Mouse (Mus musculus): Measurements from ENCODE around the gene Hist1h2bn.

The Hist1h2bn gene

DNA sequence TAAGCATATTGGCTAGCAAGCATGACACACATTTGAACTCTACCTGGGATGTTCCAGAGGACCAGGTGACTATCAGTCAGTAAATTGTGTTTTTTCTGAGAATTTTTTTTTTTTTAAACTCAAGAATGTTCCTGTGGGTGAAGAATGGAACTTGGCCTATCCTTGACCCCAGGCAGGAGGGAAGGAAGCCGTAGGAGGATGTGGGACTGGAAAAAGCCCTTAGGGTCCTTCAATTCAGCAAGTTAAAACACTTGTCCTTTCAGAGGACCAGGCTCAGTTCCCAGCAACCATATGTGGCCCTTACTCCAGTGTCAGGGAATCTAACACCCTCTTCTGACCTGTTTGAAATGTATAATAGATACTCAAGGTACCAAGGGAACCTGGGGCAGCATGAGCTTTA, 24.4 kb upstream of the Hist1h2bn start:
- no peak for DNase-seq

DNA sequence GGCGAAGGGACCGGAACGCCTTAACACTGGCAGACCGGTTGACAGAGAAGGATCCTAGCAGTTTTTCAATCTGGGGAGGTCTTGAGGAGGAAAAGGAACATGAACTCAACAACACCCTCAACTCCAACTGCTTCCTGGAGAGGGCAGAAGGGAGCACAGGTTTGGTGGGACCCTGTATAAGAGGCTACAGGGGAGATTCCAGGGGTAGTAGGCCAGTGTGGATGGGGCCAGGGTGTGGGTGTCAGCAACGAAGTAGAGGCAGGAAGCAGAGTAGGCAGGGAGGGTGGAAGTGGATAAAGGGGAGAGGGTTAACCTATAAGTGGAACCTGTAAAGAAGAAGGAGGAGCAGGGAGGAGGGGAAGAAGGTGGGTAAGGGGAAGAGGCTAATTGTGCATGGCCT, 20.5 kb upstream of the Hist1h2bn start:
- DNase-seq: no peak

DNA sequence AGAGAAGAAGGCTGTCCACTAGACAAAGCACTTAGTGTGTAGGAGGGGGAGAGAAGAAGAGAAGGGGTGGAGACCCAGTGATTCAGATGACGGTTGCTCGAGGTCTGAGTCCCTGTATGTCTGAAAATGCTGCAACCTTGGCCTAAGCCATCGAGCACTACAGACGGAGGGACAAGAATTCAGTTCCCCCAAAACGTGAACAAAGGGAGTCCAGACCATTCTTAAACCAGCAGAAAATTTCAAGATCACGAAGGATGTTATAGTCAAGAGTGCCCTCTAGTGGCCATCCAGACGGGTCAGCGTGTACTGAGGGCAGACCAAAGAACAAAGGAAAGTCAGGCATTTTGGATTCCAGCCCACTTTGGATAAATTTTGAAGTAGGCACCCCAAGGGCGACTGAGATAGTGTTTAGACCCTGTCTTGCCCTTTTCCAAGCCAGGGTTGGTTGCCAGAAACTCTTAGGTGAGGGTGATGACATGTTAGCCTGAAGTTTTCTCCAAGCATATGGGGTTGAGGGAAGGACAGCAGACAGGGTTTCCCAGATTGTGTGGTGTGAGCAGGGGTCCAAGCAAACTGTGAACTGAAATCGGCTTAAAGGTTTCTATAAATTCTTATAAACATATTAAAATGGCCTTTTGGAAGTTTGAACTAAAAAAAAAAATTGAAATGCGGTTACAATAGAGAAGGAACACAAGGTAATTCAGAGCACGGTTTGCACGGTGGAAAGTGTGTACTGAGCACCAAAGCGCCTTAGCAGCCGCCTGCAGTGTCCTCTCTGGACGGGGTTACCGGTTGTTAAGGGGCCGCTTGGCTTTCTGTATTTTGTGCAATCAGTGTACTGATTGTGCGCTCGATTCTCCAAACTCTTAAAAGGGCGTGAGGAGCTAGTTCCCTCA, 19.7 kb upstream of the Hist1h2bn start:
- peak; percentile 86 for DNase-seq

DNA sequence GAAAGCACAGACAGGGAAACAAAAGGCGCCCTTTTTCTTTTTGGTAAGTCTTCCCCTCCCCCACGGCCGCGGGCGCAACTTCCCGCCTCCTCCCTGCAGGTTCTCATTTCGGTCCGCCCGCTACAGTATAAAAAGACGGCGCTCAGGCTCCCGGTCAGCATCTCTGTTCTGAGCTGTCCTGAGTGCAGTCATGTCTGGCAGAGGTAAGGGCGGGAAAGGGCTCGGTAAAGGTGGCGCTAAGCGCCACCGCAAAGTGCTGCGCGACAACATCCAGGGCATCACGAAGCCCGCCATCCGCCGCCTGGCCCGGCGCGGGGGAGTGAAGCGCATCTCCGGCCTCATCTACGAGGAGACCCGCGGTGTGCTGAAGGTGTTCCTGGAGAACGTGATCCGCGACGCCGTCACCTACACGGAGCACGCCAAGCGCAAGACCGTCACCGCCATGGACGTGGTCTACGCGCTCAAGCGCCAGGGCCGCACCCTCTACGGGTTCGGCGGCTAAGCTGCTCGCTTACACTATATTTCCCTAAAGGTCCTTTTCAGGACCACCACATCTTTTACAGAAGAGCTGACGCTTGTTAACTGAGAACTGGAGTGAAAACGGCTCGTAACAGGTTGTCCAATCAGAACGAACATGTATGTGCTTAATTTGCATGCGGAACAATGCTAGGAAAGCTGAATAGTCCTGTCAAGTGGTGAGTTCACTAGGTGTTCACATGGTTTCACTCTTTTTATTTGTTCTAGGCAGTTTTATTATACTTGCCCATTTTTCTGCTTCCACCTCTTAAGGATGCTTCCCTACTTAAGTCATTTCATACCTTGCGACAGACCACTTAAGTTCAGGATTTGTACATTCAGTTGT, 18.8 kb upstream of the Hist1h2bn start, which contains the start of gene Hist1h4j:
Hist1h4j (plus strand) TSS at position 159 of the 862 bp plus-strand sequence.
- DNase-seq: peak; percentile 72

DNA sequence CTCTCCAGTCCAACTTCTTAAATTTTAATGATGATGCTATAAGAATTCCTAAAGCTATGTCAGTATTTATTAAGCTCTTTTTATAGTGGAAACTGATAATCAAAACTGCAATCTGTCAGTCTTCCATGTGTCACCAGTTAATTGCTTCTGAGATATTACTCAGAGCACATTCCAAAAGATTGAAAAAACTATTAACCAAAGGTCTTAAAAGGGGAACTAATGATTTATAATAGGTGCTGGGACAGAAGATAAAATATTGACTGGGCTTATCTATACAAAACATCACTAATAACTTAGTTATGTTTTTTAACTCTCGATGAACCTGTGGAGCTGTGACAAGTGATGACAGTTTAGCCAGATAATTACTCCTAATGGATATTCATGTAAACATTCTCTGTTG, 8.9 kb upstream of the Hist1h2bn start:
- no peak for DNase-seq

DNA sequence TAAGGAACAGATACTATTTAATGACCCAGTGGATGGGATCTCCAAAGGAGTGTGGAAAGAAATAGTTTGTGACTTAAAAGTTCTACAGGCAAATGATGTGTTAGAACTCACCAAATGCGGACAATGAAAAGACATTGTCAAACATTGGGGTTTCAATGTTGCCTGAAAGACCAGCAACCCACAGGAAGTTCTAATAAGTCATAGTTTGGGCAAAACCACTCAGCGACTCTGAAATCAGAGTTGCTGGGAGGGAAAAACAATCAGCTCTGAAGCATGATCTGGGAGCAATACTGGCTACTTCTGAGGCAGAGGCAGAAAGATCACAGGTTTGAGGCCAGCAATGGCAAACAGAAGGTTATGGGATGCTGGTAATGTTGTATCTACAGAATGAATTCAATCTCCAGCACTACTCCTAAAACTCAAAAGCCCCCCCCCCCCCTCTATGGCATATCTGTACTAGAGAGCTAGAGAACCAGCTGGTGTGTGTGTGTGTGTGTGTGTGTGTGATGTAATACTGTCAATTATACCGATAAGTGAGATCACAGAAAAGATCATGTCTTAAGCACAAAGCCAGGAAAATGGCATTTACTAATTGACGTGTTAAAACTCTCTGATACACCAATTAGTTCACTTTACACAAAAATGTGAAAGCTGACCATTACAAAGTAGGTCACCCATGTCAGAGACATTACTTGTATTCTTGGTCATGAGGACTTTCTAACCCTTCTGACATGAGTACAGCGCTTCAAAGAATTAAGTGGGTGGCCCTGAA, 4.3 kb upstream of the Hist1h2bn start:
- DNase-seq: no peak

DNA sequence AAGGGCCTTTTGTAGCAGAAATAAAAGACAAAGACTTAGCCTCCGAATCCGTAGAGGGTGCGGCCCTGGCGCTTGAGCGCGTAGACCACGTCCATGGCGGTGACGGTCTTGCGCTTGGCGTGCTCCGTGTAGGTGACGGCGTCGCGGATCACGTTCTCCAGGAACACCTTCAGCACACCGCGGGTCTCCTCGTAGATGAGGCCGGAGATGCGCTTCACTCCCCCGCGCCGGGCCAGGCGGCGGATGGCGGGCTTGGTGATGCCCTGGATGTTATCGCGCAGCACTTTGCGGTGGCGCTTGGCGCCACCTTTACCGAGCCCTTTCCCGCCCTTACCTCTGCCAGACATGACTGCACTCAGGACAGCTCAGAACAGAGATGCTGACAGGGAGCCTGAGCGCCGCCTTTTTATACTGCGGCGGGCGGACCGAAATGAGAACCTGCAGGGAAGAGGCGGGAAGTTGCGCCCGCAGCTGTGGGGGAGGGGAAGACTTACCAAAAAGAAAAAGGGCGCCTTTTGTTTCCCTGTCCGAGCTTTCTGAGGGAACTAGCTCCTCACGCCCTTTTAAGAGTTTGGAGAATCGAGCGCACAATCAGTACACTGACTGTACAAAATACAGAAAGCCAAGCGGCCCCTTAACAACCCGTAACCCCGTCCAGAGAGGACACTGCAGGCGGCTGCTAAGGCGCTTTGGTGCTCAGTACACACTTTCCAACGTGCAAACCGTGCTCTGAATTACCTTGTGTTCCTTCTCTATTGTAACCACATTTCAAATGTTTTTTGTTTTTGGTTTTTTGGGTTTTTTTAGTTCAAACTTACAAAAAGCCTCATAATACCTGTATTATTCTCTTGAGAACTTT, 3.5 kb upstream of the Hist1h2bn start, which contains the start of gene Hist1h4k:
Hist1h4k (minus strand) TSS at position 347 of the 859 bp plus-strand sequence.
- peak; percentile 89 for DNase-seq

DNA sequence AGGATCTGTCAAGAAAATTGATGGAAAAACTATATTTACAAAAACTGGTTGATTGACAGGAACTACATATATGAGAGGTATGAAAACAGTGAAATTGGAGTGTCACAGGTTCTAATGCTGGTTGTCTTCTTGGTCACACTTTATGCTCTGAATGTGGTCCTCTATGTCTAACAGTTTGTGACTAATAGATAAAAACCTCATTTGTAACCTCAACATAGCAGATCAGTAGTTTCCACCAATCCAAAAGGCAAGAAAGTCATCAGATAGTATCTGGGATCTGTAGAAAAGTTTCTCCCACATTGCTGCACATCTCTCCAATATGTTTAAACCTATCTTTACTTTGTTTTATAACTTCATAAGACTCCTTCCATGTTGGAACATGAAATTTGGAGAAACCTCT, 2.5 kb upstream of the Hist1h2bn start:
- DNase-seq: no peak

DNA sequence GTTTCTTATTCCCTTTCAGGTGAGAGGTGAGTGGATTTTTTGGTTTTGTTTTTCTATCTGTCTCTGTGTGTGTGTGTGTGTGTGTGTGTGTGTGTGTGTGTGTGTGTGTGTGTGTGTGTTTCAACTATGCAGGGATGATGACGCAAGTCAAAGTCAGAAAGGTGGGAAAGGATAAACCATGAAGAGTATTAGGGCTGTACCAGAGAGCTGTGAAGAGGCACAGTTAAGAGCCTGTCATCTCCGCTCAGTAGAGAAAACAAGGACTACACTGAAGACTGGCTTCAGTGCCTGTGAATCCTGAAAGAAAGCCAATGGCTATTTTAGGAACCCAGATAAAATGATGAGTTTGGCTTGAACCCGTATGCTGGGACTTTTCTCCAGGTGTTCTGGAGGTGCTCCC, 2.1 kb upstream of the Hist1h2bn start:
- DNase-seq: no peak

DNA sequence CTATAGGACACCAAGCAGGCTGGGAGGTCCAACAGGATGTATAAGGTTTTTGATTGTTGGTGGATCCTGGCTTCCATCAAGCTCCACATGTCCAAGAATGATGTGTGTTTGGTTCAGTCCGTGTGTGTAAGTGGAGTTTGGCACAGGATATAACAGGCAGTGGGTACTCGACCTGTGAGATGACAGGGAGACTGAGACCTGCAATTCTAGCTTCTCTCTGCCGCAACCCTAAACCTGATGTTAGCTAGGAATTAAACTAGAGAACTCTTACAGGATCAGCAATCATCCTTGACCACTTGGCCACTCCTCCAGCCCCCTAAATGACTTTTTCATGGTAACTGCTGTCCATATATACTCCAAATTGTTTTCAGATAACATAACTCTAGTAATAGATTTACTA, 1.6 kb upstream of the Hist1h2bn start:
- DNase-seq: no peak

DNA sequence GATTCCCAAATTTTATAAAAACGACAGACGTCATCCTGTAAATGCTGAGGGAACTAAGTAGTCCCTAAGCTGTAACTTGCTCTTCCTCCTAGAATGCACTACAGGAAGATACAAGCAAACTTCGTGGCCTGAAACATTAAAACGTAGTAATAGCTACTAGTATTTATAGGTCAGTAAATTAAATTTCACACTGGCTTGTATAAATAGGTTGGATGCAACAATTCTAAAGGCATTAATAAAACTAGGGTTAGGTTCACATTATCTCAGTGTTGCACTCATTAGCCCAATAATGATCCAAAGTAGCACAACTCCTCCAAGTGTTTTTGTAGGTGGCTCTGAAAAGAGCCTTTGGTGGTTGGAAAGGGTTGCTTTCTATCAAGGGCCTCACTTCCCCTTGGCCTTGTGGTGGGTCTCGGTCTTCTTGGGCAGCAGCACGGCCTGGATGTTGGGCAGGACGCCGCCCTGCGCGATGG, 836 bp upstream of the Hist1h2bn start:
- DNase-seq: no peak

DNA sequence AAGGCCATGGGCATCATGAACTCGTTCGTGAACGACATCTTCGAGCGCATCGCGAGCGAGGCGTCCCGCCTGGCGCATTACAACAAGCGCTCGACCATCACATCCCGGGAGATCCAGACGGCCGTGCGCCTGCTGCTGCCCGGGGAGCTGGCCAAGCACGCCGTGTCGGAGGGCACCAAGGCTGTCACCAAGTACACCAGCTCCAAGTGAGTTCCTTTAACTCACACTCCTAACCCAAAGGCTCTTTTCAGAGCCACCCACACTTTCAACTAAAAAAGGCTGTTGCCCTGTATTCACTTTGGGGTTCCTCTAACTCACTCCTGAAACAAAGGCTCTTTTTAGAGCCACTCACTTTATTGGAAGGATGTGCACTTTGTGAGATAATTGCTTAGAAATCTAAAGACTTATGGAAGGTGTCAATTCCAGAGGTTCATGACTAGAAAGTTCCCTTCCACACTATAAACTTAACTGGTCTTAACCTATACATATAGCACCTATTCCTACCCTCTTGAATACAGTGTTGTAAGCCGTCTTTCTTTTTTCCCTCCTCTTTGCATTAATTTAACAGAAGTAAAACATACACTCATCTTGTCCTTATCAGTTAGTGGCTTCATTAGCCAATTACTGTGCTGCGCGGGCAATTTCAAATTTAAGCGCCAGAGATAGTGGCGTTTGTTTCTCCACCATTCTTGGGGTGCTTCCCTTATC, 525 bp downstream of the Hist1h2bn start:
- peak; percentile 21 for DNase-seq

DNA sequence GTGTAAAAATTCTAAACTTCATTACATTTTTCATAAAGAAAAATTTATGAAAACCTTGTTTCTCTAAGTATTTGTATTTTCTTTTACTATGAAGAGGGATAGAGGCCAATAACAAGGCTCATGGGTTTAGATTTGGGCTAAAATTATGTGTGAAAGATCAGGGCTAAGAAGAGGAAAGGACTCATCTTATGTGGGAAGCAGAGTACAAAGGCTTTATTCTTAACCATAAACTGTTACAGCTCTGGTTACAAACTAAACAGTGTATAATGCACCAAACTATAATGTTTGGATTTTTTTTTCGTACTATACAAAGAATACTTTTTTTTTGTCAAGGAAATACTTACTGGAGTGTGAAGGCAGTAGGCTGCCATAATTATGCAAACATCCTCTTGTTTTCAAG, 1.8 kb downstream of the Hist1h2bn start:
- no peak for DNase-seq

DNA sequence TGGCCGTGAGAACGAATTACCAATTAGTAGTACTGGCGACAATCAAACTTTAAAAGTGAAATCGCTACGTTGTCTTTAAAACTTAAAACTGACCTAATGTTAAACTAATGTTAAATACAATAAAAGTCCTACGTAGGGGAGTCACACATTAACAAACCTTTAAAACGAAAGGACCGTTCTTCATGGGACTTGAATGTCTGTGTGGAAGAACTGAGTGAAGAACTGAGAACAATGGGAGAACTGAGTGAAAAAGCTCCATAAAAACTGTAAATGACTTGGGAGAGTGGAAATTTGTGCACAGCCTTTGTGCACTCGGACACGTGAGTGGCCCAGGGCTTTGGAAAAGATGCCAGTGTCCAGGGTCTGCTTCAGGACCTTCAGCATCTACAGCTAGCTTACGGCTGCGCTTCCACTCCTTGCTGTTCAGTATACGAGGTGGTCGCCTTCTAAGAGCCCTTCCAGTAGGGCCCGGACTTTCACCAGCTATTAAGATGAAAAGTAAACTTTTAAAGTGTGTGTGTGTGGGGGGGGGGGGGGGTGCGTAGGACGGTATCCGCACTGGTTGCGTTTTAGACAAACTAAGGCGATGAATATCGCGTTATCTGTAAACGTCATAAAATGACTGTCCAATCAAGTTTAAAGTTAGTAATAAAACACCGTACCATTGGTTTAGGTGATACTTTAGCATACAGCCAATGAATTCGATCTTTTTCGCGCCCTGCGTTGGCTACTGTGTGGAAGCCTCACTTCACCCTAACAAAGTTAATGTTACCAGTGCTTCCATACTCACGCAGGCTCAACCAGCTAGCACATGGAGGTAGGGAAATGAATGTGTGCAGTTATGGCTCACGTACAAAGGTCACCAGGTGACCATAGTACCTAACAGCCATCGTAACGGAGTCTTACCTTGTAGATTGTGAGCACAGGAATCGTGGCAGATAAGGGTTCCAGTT, 25.2 kb downstream of the Hist1h2bn start:
- DNase-seq: peak; percentile 77

DNA sequence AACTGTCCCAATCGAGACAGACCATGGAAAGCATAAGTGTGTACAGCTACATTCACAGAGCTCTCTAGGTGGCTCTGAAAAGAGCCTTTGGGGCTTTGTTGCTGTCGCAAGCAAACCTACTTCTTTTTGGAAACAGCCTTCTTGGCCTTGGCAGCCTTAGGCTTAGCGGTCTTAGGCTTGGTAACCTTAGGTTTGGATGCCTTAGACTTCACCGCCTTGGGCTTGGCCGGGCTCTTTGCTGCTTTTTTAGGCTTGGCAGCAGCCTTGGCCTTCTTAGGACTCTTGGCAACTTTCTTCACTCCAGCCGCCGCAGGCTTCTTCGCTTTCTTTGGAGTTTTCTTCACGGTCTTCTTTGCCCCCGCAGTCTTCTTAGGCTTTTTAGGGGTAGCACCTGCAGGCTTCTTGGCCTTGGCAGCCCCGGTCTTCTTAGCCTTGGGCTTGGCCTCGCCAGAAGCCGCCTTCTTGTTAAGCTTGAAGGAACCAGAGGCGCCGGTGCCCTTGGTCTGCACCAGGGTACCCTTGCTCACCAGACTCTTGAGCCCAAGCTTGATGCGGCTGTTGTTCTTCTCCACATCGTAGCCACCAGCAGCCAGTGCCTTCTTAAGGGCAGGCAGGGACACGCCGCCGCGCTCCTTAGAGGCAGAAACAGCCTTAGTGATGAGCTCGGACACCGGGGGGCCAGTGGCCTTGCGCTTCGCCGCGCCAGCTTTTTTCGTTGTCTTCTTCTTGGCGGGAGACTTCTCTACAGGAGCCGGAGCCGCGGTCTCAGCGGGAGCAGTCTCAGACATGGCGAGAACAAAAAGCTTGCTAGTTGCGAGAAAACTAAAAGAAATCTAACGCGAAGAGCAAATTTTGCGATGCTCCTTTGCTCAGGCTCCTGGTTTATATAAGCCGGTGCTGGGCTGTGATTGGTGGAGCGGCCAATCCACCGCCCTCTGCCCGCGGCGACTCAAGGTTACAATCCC, 26.1 kb downstream of the Hist1h2bn start, which contains the start of gene Hist1h1b:
Hist1h1b (minus strand) TSS at position 859 of the 965 bp plus-strand sequence.
- peak; percentile 61 for DNase-seq

DNA sequence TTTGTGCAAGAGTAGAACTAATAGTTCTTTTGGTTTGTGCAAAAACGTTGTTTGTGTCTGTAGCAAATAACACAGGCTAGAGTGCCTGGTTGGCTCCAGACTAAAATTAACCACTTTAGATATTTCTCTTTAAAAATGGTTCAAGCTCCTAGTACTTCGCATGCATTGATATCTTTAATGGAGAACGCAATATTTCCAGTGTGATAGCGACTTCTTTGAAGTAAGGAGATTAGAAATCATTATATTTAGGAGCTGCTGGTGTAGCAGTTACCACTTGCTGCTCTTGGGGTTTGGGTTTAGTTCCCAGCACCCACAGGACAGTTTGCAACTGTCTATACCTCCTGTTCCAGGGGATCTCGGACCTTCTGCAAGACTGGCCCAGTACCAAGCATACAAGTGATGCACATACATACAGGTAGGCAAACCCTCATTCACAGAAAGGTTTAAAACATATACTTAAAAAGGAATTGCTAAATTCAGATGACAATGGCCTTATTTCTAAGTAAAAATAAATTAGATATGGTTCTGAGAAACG, 27.2 kb downstream of the Hist1h2bn start:
- DNase-seq: no peak

DNA sequence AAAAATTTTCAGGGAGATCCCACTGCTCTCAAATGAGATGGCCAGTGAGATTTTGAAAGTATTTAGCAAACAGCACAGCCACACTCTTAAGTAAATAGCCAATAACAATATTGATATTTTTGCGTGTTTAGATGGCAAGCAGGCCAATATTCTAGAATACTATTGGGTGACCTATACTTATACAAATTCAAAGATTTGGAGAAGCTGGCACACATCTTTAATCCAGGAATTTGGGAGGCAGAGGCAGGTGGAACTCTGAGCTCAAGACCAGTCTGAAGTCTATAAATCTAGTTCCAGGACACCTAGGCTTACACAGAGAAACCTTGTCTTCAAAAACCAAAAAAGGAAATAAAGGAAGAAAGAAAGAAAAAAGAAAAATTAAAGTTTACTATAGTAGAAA, 27.7 kb downstream of the Hist1h2bn start:
- DNase-seq: no peak

Measured in kidney, postnatal 14 days (tissue).